Mouse (Mus musculus) large intestine, adult 2 months (tissue): ENCODE measurements around the gene Elmsan1. TPM values are rescaled to one million over a fixed set of nuclear protein-coding genes. Genes with fewer than 3 reads are reported as not detected.

Experiments used
- DNase-seq: peaks from one replicate; pipeline ENCODE4 v3.0.0-alpha.2; 2012; ENCODE audit warnings: low read depth, low spot score
- WGBS: fragments of 180-500 bp; shearing (Covaris S2); methylation state at CpG from one replicate; pipeline ENCODE4 v1.1.7; 2018; 5-methylcytosine and 5-hydroxymethylcytosine counted together
- polyA plus RNA-seq: library from polyadenylated mRNA; depleted of rRNA; stranded (reverse); fragments of >200 nt; gene quantifications from 2 replicates; pipeline ENCODE4 v1.2.3, GENCODE M21; 2012

Elmsan1 gene
- polyA plus RNA-seq, 1 experiment = 9.1 TPM

DNA sequence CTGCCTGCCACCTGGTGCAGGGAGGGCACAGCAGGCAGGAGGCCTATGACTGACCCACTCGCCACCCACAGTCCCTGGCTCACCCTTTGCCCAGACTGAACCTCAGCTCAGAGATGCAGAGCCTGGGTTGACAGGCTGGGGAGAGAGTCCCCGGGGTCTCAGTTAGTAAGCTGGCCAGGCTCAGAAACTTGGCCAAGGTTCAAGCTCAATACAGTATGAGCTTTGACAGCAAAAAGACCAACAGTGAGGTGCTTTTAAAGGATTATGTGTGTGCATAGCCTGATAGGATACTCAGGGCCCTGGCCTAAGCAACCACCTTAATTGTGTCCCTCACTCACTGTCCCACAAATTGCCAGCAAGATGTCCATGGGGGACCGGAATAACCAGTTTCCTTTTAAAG, 38.6 kb downstream of the Elmsan1 start:
- WGBS = 30% methylated on average over 3 of the region's 3 CpGs
- DNase-seq = no peak

GRCm38 (mm10) chr12:84178652-84179445, 39.8 kb downstream of the Elmsan1 start:
- DNase-seq = no peak
- 27% methylated on average over 10 of the region's 10 CpGs for WGBS

GRCm38 (mm10) chr12:84178052-84178451, 40.6 kb downstream of the Elmsan1 start:
- no peak for DNase-seq
- WGBS = 34% methylated on average over 1 of the region's 1 CpGs

DNA sequence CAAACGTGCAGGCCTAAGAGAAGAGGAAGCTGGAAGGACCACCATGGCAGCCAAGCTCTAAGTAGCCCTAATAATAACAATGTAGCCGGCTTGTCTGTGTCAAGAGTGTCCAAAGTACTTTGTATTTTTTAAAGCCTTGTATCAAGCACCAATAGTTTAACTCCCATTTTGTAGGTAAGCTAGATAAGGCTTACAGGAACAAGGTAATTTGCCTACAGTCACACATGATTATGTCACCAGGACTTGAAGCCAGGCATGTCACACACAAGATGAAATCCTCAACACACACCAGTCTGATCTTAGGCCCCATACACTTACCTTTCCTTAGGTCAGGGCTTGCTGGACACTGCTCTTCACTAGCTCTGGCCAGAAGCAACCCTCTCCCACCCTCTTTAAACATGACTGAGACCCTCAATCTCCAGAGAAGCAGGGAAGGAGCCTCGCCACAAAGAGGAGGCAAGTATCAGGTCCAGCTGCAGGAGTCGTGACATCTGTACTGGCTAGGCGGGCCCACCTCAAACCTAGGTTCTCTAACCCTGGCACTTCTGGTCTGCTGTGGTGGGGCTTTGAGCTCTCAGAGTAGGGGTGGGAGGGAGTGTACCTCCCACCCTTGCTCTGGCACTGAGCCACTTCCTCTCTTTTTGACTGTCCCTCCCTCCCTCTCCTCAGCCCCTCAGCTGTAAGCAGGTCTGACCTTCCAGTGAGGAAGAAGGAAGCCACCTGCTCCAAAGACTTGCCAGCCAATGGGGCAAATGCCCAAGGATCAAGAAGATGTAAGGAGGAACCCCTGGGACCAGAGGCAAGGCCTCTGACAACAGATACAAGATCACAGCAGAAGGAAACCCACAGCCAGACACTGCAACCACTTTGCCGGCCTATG, 41.6 kb downstream of the Elmsan1 start:
- 50% methylated on average over 6 of the region's 6 CpGs for WGBS
- DNase-seq = no peak

DNA sequence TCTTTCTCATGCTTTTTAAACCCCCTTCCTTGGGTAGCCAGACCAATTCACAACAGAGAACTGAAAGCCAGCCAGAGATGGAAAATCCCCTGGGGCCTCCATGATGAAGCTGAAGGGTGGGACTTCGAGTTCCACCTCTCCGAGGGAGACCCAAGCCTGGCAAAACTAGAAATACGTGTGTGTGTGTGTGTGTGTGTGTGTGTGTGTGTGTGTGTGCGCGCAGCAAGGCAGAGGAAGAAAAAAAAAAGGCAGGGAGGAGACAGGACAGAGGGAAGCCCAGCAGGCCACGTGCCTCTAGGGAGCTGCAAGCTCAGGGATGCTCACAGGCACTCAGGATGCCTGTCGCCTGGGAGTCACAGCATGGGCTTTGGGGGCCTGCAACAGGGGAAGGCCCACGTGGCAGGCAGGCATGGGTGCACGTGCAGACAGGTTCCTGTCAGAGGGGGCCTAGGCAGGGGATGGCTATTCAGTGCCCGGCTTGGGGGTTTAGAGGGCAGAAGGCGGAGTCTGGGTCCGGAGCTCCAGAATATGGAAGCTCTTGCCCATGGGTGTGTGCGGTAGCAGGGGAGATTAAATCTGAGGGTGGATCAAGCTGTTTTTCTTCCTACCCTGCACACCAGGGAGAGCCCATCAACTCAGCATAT, 42.4 kb downstream of the Elmsan1 start:
- DNase-seq = no peak
- 10% methylated on average over 13 of the region's 13 CpGs for WGBS

DNA sequence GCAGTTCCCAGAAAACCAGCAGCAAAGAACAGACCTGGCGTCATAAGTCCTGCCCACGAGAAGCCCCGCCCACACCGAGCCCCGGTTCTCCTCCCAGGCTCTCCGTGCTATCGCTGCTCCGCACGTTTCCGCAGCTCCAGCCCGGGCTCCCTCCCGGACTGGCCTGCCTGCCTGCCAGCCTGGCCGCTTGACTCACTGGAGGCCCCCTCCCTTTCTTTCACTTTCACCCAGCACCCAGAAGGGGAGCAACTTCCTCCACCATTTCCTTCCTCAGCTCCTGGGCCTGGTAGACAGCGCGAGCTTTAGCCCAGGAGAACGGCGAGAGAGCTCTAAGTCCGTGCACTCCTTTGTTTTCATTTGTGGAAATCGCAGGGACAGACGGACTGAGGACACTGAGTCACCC, 43.0 kb downstream of the Elmsan1 start:
- no peak for DNase-seq
- WGBS = under 1% methylated on average over 20 of the region's 20 CpGs

GRCm38 (mm10) chr12:84174871-84175270, 43.8 kb downstream of the Elmsan1 start:
- peak; percentile 97 for DNase-seq
- 15% methylated on average over 6 of the region's 6 CpGs for WGBS

DNA sequence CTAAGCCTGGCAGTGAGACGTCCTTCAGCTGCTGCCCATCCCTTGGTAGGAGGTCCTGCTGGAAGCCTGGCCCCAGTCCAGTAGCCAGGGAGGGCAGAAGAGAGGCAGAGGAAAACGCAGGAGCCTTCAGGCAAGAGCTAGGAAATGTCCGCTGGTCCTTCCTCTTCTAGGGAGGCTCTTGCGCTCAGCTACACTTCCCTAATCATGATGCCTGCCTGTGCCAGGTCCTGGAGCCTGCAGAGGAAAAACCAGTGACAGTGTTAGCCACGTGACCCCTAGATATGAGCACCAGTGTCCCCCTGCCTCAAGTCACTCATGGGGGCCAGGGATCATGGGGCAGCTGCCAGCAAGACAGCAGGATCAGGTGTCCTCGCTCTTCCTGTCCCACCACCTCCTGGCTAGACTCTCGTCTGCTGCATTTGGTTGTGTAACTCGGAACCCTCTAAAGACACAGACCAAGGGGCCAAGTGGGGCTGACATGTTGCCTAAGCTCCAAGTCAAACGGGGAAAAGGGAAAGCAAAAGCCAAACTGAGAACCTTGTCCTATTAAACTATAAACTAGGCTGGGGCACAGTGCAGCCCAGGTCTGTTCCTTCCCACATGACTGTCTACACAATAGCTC, 44.4 kb downstream of the Elmsan1 start:
- WGBS = 17% methylated on average over 9 of the region's 9 CpGs
- DNase-seq = no peak

- no peak for DNase-seq
- 61% methylated on average over 13 of the region's 13 CpGs for WGBS
These were observed 45.3 kb downstream of the Elmsan1 start for GRCm38 (mm10) chr12:84173309-84173915.

DNA sequence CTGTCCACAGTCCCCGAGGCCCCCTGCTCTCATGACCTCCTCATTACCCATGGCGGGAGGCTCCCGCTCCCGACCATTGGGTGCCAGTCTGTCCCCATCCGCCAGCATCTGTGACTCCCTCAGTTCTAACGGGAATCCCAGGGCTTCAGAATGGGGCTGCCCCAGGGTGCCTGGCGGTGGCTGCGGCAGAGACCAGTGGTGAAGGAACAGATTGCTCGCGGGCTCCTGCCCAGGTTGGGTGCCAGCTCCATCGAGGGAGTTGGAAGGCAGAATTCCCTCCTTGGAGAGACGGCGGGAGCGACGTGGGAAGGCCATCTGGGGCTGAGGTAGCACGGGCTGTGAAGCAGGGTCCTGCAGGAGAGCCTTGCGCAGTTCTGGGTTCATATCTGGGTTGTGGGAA, 45.8 kb downstream of the Elmsan1 start:
- WGBS = 88% methylated on average over 17 of the region's 17 CpGs
- no peak for DNase-seq

DNA sequence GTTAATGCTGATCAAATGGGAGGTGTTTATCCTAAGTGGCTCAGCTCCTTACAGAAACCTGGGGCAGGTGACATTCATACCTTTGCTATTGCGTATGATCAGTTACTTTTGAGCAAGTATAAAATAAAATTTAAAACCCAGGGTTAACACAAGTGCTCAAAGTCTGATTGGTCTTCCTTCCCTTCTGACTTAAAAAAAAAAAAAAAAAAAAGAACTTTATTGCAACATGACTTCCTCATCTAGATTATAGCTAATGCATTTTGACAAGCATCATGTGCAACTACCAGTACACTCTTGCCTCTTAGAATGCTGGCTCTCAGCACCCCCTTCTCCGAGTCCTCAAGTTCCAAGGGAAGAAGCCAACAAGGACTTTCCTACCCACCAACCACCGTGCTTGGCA, 46.5 kb downstream of the Elmsan1 start:
- WGBS = 87% methylated on average over 3 of the region's 3 CpGs
- DNase-seq = no peak

- 77% methylated on average over 10 of the region's 10 CpGs for WGBS
- DNase-seq = no peak
These were observed 48.1 kb downstream of the Elmsan1 start for GRCm38 (mm10) chr12:84170610-84171009.

DNA sequence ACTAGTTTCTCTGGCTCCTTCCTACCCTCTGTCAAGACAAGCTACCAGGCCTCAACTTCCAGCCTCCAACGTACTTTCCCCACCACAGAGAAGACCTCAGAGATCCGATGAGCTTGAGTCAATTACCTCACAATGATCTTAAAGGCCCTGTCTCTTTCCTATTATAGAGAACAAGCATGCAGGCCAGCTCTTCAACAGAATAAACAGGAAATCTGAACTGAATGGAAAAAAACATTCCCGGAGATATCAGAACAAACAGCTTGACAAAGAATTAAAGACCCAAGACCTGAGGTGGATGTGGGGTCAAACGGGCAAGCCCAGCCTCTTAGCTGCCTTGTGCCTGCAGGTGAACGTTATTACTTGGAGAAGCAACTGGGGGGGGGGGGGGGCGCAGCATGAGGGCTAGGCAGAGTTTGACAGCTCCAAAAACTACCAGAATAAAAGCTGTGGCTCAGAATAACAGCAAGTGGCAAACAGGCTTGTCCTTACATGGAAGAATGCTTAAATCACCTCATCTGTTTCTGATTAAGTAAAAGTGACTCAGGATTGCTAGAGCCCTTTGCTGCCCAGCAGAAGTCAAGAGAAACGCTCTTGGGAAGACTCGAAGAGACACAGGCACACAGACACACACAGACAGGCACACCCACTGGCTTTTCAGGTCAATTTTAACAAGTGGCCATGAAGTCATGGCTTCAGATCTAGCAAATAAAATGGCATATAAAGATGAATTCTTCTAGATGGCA, 52.9 kb downstream of the Elmsan1 start:
- DNase-seq = no peak
- 49% methylated on average over 8 of the region's 8 CpGs for WGBS

- no peak for DNase-seq
These were observed 55.0 kb downstream of the Elmsan1 start for GRCm38 (mm10) chr12:84163586-84164110.

GRCm38 (mm10) chr12:84163133-84163532, 55.5 kb downstream of the Elmsan1 start:
- 61% methylated on average over 9 of the region's 9 CpGs for WGBS

More at GRCm38 (mm10) chr12:84163586-84164110, 55.0 kb downstream of the Elmsan1 start:
- 78% methylated on average over 11 of the region's 11 CpGs for WGBS

GRCm38 (mm10) chr12:84161616-84162433, 56.9 kb downstream of the Elmsan1 start:
- no peak for DNase-seq
- 76% methylated on average over 14 of the region's 14 CpGs for WGBS

More at GRCm38 (mm10) chr12:84163133-84163532, 55.5 kb downstream of the Elmsan1 start:
- DNase-seq = no peak

DNA sequence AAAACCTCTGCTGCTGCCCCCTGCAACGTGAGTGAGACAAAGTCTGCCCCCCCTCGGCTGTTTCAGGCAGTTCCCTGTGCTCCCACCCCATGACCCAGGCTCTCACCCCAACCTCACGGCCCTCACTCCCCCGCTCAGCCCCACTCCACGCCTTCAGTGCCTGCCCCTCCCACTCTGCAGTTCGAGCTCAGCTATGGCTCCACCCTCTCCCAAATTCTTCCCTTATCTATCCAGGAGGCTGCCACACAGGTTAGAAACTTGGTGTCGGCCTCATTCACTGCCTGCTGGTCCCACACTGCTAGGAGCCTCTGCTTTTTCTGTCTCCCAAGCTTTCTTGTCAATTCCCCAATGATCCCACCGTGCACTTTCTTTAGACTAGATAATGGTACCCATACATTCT, 57.6 kb downstream of the Elmsan1 start:
- 63% methylated on average over 8 of the region's 8 CpGs for WGBS
- DNase-seq = no peak

GRCm38 (mm10) chr12:84160491-84160890, 58.2 kb downstream of the Elmsan1 start:
- DNase-seq = no peak
- 89% methylated on average over 8 of the region's 8 CpGs for WGBS
